Mouse (Mus musculus) lung, postnatal 0 days (tissue): ENCODE data around the gene Aldh1a7.
"Not testable (repeated sequence)": the region's sequence is repeated elsewhere in the genome, so short reads cannot be mapped to it uniquely, and the experiment has no call there.

Experiments used
- CTCF ChIP-seq: IDR thresholded peaks from 2 replicates; pipeline ENCODE4 v1.5.1; 2016; ENCODE audit warnings: antibody characterized with exemption, mild to moderate bottlenecking
- EP300 ChIP-seq: IDR thresholded peaks from 2 replicates; pipeline ENCODE4 v1.6.1; 2016; ENCODE audit warnings: antibody characterized with exemption, mild to moderate bottlenecking, control low read depth

- not testable (repeated sequence) for TF ChIP-seq CTCF, EP300
Observed at GRCm38 (mm10) chr19:20647496-20647895, 79.9 kb downstream of the Aldh1a7 start.
